Mouse (Mus musculus) intestine, postnatal 0 days (tissue): Measurements from ENCODE around the gene Farp1. TPM values are rescaled to one million over a fixed set of nuclear protein-coding genes. Genes with fewer than 3 reads are reported as not detected.
"Not testable (repeated sequence)": the region's sequence is repeated elsewhere in the genome, so short reads cannot be mapped to it uniquely, and the experiment has no call there.

Source experiments
- ATAC-seq: fragments of 200-750 bp; cut with Nextera tagmentation; 2 replicates; pipeline ENCODE4 v1.8.0; 2017; ENCODE audit warnings: mild to moderate bottlenecking, moderate TSS enrichment, moderate library complexity
- H3K27ac ChIP-seq: fragments of 300-500 bp; sonication (generic); 2 replicates; pipeline ENCODE4 v1.5.1; 2014; ENCODE audit warnings: mild to moderate bottlenecking, low read depth, low read length, moderate library complexity
- H3K27me3 ChIP-seq: fragments of 300-500 bp; sonication (generic); replicated peaks from 2 replicates; pipeline ENCODE4 v1.6.1; 2014; ENCODE audit warnings: low read length, mixed read lengths; ENCODE audit not compliant: control insufficient read depth, insufficient read depth
- H3K36me3 ChIP-seq: fragments of 300-500 bp; sonication (generic); 2 replicates; pipeline ENCODE4 v1.6.1; 2014; ENCODE audit warnings: mild to moderate bottlenecking, moderate library complexity; ENCODE audit not compliant: control insufficient read depth, insufficient read depth
- H3K4me1 ChIP-seq: fragments of 300-500 bp; sonication (generic); replicated peaks from 2 replicates; pipeline ENCODE4 v1.6.1; 2014; ENCODE audit warnings: antibody characterized with exemption, low read length, mixed read lengths; ENCODE audit not compliant: control insufficient read depth, insufficient read depth
- H3K4me2 ChIP-seq: fragments of 300-500 bp; sonication (generic); replicated peaks from 2 replicates; pipeline ENCODE4 v1.6.1; 2014; ENCODE audit warnings: low read depth, mild to moderate bottlenecking, moderate library complexity
- H3K4me3 ChIP-seq: fragments of 300-500 bp; sonication (generic); 2 replicates; pipeline ENCODE4 v1.5.1; 2014; ENCODE audit warnings: low read depth, low read length
- H3K9ac ChIP-seq: fragments of 300-500 bp; sonication (generic); 2 replicates; pipeline ENCODE4 v1.6.1; 2014; ENCODE audit warnings: mild to moderate bottlenecking, low read depth, low read length
- H3K9me3 ChIP-seq: fragments of 300-500 bp; sonication (generic); 2 replicates; pipeline ENCODE4 v1.6.1; 2016; ENCODE audit warnings: mixed run types; ENCODE audit not compliant: control insufficient read depth
- CTCF ChIP-seq: sonication (generic); IDR thresholded peaks from 2 replicates; pipeline ENCODE4 v1.5.1; 2016; ENCODE audit warnings: low read depth, mild to moderate bottlenecking, control low read depth, antibody characterized with exemption, moderate library complexity
- WGBS: fragments of 180-500 bp; shearing (Covaris S2); extraction: QIAGEN DNeasy Blood & Tissue Kit; methylation state at CpG from one replicate; pipeline ENCODE4 v1.1.7; 2014; 5-methylcytosine and 5-hydroxymethylcytosine counted together
- polyA plus RNA-seq: library from polyadenylated mRNA; unstranded; fragments of >200 nt; fragmentation: Nextera tagmentation; extraction: Ambion mirVana; gene quantifications from 2 replicates; pipeline ENCODE4 v1.2.1, GENCODE M21; 2015

Farp1 gene
- polyA plus RNA-seq, 1 experiment from 2014 or later, result 4.9 TPM

GRCm38 (mm10) chr14:121126291-121126690 lies 91.3 kb downstream of the Farp1 start:
- no peak for ATAC-seq
- Histone ChIP-seq H3K9ac (no peak overlapping the region), H3K4me1 (no peaks in the 10 kb centered on the region), H3K9me3 (no peaks in the 10 kb centered on the region), H3K27ac (no peak overlapping the region), H3K4me3 (no peak overlapping the region), H3K27me3 (no peaks in the 10 kb centered on the region), H3K36me3 (no peaks in the 10 kb centered on the region), H3K4me2 (no peak overlapping the region)
- TF ChIP-seq CTCF, result no peak
- 79% methylated on average over 4 of the region's 4 CpGs for WGBS

GRCm38 (mm10) chr14:121128858-121129800 lies 94.1 kb downstream of the Farp1 start:
- Histone ChIP-seq H3K4me3 (peak overlapping the region; percentile 23), H3K27me3 (no peaks in the 10 kb centered on the region), H3K27ac (no peak overlapping the region), H3K4me2 (peak overlapping the region; percentile 55), H3K4me1 (no peaks in the 10 kb centered on the region), H3K9ac (no peak overlapping the region), H3K9me3 (no peaks in the 10 kb centered on the region), H3K36me3 (no peaks in the 10 kb centered on the region)
- WGBS, result 32% methylated on average over 20 of the region's 20 CpGs
- ATAC-seq, result peak; percentile 73
- TF ChIP-seq CTCF, result peak; percentile 41

GRCm38 (mm10) chr14:121130351-121130750 lies 95.4 kb downstream of the Farp1 start:
- H3K9ac ChIP-seq, result not testable (repeated sequence)

GRCm38 (mm10) chr14:121134414-121134813 lies 99.4 kb downstream of the Farp1 start:
- no peaks in the 10 kb centered on the region for H3K9me3 ChIP-seq
- no peak for ATAC-seq
- no peak overlapping the region for H3K9ac ChIP-seq
- 0 out of 2 replicates have a peak, but pooled peaks cover 3% of the 10 kb centered on the region for H3K4me1 ChIP-seq
- H3K27ac ChIP-seq, result no peak overlapping the region
- no peaks in the 10 kb centered on the region for H3K36me3 ChIP-seq
- no peak for TF ChIP-seq CTCF
- no peaks in the 10 kb centered on the region for H3K27me3 ChIP-seq
- H3K4me2 ChIP-seq, result no peak overlapping the region
- no peak overlapping the region for H3K4me3 ChIP-seq
- 58% methylated on average over 3 of the region's 3 CpGs for WGBS

More at GRCm38 (mm10) chr14:121130351-121130750, 95.4 kb downstream of the Farp1 start:
- H3K27me3 ChIP-seq, H3K4me1 ChIP-seq, H3K36me3 ChIP-seq, H3K4me2 ChIP-seq, ATAC-seq, H3K27ac ChIP-seq, H3K4me3 ChIP-seq, H3K9me3 ChIP-seq: not testable (repeated sequence)
- WGBS, result no CpG with 5 or more reads among the region's 1 CpGs

GRCm38 (mm10) chr14:121143831-121144455 lies 108.9 kb downstream of the Farp1 start:
- Histone ChIP-seq H3K27me3 (no peaks in the 10 kb centered on the region), H3K9me3 (no peaks in the 10 kb centered on the region), H3K4me2 (no peak overlapping the region), H3K9ac (no peak overlapping the region), H3K4me1 (0 out of 2 replicates have a peak, but pooled peaks cover 17% of the 10 kb centered on the region), H3K4me3 (no peak overlapping the region), H3K36me3 (no peaks in the 10 kb centered on the region), H3K27ac (no peak overlapping the region)
- no peak for TF ChIP-seq CTCF
- WGBS, result 71% methylated on average over 7 of the region's 7 CpGs
- no peak for ATAC-seq

DNA sequence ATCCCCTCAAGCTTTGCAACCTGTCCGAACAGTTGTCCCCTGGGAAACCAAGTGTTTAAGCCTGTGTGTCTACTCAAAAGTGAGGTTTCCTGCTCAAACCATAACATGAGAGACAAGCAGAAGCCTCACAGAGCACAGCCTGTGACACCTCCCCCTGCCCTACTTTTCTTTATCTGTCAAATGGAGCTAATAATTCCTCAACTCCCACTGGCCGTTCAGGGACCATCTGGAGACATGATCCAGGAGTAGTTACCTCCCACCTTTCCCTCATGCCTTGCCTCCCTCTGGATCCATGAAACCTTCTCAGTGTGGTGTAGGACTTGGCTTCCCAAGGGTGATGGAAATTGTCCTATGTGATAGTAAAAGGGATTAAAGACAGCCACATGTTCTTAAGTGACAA lies 109.5 kb downstream of the Farp1 start:
- WGBS, result 50% methylated on average over 2 of the region's 2 CpGs
- no peak overlapping the region for H3K27ac ChIP-seq
- no peaks in the 10 kb centered on the region for H3K9me3 ChIP-seq
- H3K4me3 ChIP-seq, result no peak overlapping the region
- H3K4me2 ChIP-seq, result no peak overlapping the region
- no peaks in the 10 kb centered on the region for H3K36me3 ChIP-seq
- H3K4me1 ChIP-seq, result 0 out of 2 replicates have a peak, but pooled peaks cover 17% of the 10 kb centered on the region
- H3K9ac ChIP-seq, result no peak overlapping the region
- ATAC-seq, result no peak
- no peaks in the 10 kb centered on the region for H3K27me3 ChIP-seq
- no peak for TF ChIP-seq CTCF
